Mouse (Mus musculus) kidney, postnatal 36 days (tissue): Measurements from ENCODE around the gene Ppp2r5d.

Experiments
- DNase-seq, 2 experiments: peaks; one replicate each; pipeline ENCODE4 v3.0.0; 2021 to 2022; ENCODE audit warnings: mixed read lengths in 2 of 2

Gene Ppp2r5d

GRCm38 (mm10) chr17:46679843-46680759 lies 24.8 kb downstream of the Ppp2r5d start:
- DNase-seq = peak; percentile 45 to 75

GRCm38 (mm10) chr17:46678911-46679310 lies 26.0 kb downstream of the Ppp2r5d start:
- no peak for DNase-seq

GRCm38 (mm10) chr17:46678416-46678815 lies 26.5 kb downstream of the Ppp2r5d start, which contains the start of gene Mea1:
Gene Mea1, plus strand, starts transcription at chr17:46678793.
- DNase-seq = peak; percentile 47 to 53

- peak; percentile 14 to 44 for DNase-seq
Observed at GRCm38 (mm10) chr17:46674530-46675283, 30.2 kb downstream of the Ppp2r5d start.

- DNase-seq = peak; percentile 95 to 96
Observed at GRCm38 (mm10) chr17:46673850-46674529, 30.9 kb downstream of the Ppp2r5d start, which contains the start of gene Rrp36. Gene Rrp36, minus strand, starts transcription at chr17:46674352.

- DNase-seq = no peak
Observed at GRCm38 (mm10) chr17:46669911-46670310, 35.0 kb downstream of the Ppp2r5d start.

- no peak for DNase-seq
Observed at GRCm38 (mm10) chr17:46667712-46668111, 37.2 kb downstream of the Ppp2r5d start.

GRCm38 (mm10) chr17:46662730-46663129 lies 42.2 kb downstream of the Ppp2r5d start:
- DNase-seq = peak; percentile 34 to 57

- DNase-seq = no peak
Observed at GRCm38 (mm10) chr17:46661981-46662380, 42.9 kb downstream of the Ppp2r5d start.

- no peak for DNase-seq
Observed at GRCm38 (mm10) chr17:46661351-46661750, 43.6 kb downstream of the Ppp2r5d start.

GRCm38 (mm10) chr17:46656054-46656453 lies 48.9 kb downstream of the Ppp2r5d start:
- DNase-seq = no peak

- DNase-seq = no peak
Observed at GRCm38 (mm10) chr17:46651755-46652547, 53.0 kb downstream of the Ppp2r5d start.

GRCm38 (mm10) chr17:46651292-46651691 lies 53.6 kb downstream of the Ppp2r5d start:
- no peak for DNase-seq

GRCm38 (mm10) chr17:46650232-46651031 lies 54.5 kb downstream of the Ppp2r5d start, which contains the start of gene Cul7:
Gene Cul7, plus strand, starts transcription at chr17:46650337.
- peak; percentile 95 to 96 for DNase-seq

- peak in 1 of 2 experiments; percentile 50 for DNase-seq
Observed at GRCm38 (mm10) chr17:46649811-46650210, 55.1 kb downstream of the Ppp2r5d start.

- no peak for DNase-seq
Observed at GRCm38 (mm10) chr17:46648436-46648835, 56.5 kb downstream of the Ppp2r5d start.

GRCm38 (mm10) chr17:46647279-46647678 lies 57.6 kb downstream of the Ppp2r5d start:
- DNase-seq = no peak

- no peak for DNase-seq
Observed at GRCm38 (mm10) chr17:46646322-46646662, 58.6 kb downstream of the Ppp2r5d start.

GRCm38 (mm10) chr17:46645561-46646321 lies 59.2 kb downstream of the Ppp2r5d start, which contains the start of the genes Klc4 and Mrpl2:
Gene Klc4, minus strand, starts transcription at chr17:46646022.
Gene Mrpl2, plus strand, starts transcription at chr17:46646229.
- peak; percentile 98 to 99 for DNase-seq

GRCm38 (mm10) chr17:46644916-46645475 lies 59.9 kb downstream of the Ppp2r5d start:
- DNase-seq = peak; percentile 94 to 95
